Mouse (Mus musculus) lung, adult 2 months (tissue): ENCODE data around the gene Bzw1. TPM values are rescaled to one million over a fixed set of nuclear protein-coding genes. Genes with fewer than 3 reads are reported as not detected.
"Not testable (repeated sequence)": the region's sequence is repeated elsewhere in the genome, so short reads cannot be mapped to it uniquely, and the experiment has no call there.

Experiments
- DNase-seq: peaks from one replicate; pipeline ENCODE4 v3.0.0; 2022
- H3K4me1 ChIP-seq: fragments of 200-500 bp; 2 replicates; pipeline ENCODE4 v1.6.1; 2011; ENCODE audit warnings: low read length; ENCODE audit not compliant: control insufficient read depth, insufficient read depth
- H3K4me3 ChIP-seq: fragments of 200-500 bp; replicated peaks from 2 replicates; pipeline ENCODE3; 2011; ENCODE audit warnings: low read depth, mild to moderate bottlenecking, control low read depth, low read length; ENCODE audit errors: extremely low read depth
- CTCF ChIP-seq: fragments of 200-500 bp; IDR thresholded peaks from 2 replicates; pipeline ENCODE4 v1.5.1; 2011; ENCODE audit warnings: mild to moderate bottlenecking, low read length, control low read depth; ENCODE audit not compliant: insufficient read depth
- POLR2A ChIP-seq: fragments of 200-500 bp; IDR thresholded peaks from 2 replicates; pipeline ENCODE4 v1.6.1; 2011; ENCODE audit warnings: low read depth, mild to moderate bottlenecking, control low read depth, low read length, borderline replicate concordance; ENCODE audit errors: extremely low read depth
- WGBS: fragments of 180-500 bp; shearing (Covaris S2); methylation state at CpG from one replicate; pipeline ENCODE4 v1.1.7; 2018; 5-methylcytosine and 5-hydroxymethylcytosine counted together
- polyA plus RNA-seq: library from polyadenylated mRNA; depleted of rRNA; stranded (reverse); fragments of >200 nt; gene quantifications from 2 replicates; pipeline ENCODE4 v1.2.3, GENCODE M21; 2012

Bzw1 gene
- polyA plus RNA-seq, 1 experiment = 20.3 TPM

DNA sequence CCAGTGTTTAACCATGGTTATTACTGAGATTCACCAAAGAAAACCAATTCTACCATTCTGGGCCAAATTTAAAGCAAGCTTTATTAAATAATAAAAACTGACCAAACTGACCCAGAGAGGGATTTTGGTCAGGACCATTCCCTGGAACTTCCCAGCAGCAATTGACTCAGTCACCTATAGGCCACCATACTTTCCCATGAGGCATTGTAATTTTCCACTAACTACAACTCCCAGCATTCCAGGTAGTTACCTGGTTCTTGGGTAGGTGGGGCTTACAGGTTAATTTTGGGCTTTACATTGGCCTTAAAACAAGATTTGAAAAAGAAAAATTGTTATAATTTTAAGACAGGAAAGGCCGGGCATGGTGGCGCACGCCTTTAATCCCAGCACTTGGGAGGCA is 26.9 kb upstream of the Bzw1 start:
- H3K4me1 ChIP-seq = no peaks in the 10 kb centered on the region
- WGBS = 96% methylated on average over 3 of the region's 3 CpGs
- no peak overlapping the region for H3K4me3 ChIP-seq
- DNase-seq = no peak
- TF ChIP-seq POLR2A (no peak), CTCF (no peak)

DNA sequence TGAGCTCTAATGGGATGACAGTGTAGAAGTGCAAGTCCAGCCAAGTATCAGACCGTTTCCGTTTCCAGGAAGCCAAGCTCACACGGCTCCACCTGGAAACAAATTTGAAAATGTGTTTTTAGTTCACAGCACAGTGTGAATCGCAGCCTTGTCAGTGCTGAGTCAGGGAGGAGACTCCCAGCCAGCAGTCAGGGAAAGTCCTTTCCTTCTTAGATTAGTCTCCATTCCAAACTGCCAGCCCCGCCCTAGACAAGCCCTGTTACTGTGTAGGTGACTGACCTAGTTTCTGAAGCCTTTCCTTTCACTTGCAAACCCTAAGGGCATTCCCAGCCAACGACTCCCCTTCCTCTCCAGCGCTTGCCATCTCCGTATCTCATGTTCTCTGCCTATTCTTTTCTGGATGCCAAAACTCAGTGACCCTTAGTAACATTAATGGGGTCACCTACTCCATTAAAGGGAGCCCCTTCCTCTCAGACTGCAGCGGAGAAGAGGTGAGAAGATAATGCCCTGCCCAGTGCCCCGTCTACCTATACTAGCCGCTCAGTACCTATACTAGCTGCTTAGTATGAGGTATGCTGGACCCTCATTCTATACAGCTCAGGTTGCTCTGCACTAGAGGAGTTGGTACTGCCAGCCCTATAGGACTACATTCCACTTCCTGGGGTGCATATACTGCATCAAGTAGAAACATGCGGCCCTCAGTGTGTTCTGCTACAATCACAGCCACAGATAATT is 25.8 kb upstream of the Bzw1 start:
- DNase-seq = no peak
- WGBS = 75% methylated on average over 12 of the region's 12 CpGs
- H3K4me1 ChIP-seq = no peaks in the 10 kb centered on the region
- TF ChIP-seq POLR2A (no peak), CTCF (no peak)
- H3K4me3 ChIP-seq = no peak overlapping the region

DNA sequence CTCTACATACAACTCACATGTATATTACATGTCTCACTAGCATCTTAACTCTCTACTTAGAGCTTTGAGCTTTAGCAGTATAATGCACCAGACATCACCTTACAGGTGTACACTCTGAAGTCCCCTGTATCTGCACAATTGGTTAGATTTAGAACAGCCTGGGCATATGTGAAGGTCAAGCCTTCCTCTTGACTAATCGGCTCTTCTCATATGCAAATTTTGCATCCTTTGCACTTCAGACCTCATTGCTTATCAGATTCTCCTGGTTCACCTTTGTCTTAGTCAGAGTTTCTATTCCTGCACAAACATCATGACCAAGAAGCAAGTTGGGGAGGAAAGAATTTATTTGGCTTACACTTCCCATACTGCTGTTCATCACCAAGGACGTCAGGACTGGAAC is 23.0 kb upstream of the Bzw1 start:
- Histone ChIP-seq H3K4me3 (no peak overlapping the region), H3K4me1 (no peaks in the 10 kb centered on the region)
- TF ChIP-seq CTCF (no peak), POLR2A (no peak)
- no peak for DNase-seq
- WGBS = 76% methylated on average over 2 of the region's 2 CpGs

DNA sequence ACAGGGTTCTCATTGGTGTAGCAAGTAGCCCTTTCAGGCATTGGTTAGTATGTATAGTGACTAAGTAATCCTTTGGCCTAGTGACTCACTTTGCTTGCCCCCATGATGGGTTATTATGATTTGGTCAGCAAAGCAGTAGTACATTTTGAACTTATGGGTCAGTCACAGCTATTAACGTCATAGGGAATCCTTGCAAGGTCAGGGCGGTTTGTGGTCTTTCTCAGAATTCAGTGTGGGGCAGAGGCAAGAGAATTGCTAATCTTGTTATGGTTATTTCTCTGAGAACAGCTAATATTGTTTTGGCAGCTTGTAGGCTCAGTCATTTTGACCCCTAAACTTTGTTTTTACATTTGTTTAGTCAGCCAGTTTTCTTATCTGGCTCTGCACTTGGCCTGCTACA is 18.4 kb upstream of the Bzw1 start:
- WGBS = 79% methylated on average over 2 of the region's 2 CpGs
- not testable (repeated sequence) for H3K4me1 ChIP-seq, DNase-seq, H3K4me3 ChIP-seq

DNA sequence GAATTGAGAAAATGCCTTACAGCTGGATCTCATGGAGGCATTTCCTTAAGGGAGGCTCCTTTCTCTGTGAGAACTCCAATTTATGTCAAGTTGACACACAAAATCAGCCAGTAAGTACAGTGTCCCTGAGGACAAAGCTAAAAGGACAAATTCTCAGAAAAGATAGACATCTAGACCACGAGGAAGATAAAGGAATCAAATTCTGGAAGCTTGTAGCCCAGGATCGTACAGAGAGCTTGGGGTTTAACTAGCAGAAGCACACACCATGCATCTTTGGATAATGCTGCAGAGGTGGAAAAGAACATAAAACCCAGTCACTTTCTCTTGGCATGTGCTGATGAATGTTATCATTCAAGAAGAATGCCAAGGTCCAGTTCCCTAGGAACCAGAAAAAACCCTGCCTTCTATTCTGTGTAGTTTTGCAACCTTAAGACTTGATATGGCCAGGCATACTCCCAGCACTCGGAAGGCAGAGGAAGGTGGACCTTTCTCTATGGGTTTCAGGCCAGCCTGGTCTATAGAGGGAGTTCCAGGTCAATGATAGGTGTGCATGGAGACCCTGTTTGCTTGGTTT is 17.0 kb upstream of the Bzw1 start:
- no peak for TF ChIP-seq POLR2A
- TF ChIP-seq CTCF = no peak
- H3K4me1 ChIP-seq = no peaks in the 10 kb centered on the region
- DNase-seq = no peak
- no peak overlapping the region for H3K4me3 ChIP-seq
- WGBS = 76% methylated on average over 3 of the region's 3 CpGs

DNA sequence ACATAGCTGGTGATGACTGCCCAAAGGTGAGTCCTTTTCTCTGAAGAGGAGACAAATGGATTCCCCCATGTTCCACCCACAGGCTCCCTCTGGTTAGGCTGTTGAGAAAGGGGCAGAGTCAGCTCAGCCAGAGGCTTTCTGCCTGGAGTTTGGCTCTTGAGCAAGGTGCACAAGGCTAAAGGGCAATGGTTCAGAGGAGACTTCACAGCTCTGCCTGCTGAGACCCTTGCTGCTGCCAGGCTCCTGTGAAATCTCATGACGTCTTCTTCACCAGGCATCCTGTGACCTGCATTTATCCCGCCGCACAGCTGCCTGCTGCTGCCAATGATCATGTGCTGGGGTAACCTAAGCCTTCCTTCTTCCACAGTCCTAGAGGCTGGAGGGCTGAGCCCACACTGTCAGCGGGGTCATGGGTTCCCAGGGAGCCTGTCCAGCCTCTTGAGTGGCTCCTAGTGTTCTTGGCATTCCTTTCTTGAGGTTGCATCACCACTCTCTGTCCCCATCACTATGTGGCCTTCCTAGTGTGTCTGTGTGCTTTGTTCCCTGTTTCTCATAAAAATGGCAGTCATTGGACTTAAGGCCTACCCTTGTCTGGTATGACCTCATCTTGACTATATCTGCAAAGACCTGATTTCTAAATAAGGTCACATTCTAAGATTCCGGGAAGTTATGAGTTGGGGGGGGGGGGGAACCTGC is 10.0 kb upstream of the Bzw1 start:
- WGBS = 55% methylated on average over 5 of the region's 5 CpGs
- no peak for TF ChIP-seq POLR2A
- no peak for TF ChIP-seq CTCF
- H3K4me1 ChIP-seq = no peaks in the 10 kb centered on the region
- no peak for DNase-seq
- no peak overlapping the region for H3K4me3 ChIP-seq

DNA sequence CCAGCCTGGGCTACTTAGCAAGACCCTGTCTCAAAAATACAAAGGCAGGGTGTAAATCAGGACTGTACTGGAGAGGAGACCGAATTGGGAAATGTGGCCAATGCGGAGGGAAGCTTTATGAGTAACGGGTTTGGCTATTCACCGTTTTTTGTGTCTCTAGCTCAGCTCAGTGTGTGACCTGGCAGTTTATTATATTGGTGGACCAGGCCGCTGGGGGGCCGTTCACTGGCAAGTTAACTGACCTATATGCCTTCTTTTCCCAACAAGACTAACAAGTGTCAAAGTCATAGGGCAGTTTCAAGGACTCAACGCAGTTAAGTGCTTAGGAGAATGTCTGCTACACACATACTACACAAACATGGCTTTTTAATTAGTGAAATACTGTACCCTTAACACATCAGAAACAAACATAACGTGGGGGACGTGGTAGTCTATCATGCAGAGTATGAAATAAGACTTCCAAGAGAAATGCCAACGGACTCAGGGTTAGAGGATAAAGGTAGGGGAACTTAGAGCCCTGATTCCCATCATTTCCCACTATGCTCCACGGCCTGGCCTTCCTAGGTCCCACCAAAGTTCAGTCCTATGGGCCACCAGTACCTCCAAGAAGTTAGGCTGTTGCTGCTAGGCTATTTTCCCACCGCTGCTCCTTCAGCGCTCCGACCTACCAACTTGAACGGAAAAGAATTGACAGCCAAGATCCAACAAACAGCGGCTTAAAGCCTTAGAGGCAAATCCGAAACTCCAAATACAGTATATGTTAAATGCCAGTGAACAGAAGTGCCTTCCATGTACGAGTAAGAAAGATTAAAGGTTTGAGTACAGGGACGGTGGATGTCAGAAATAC is 1.1 kb upstream of the Bzw1 start:
- whole genome bisulfite sequencing = 39% methylated on average over 19 of the region's 19 CpGs
- DNase-seq = no peak
- peaks cover 4% of the 10 kb centered on the region for H3K4me1 ChIP-seq
- TF ChIP-seq CTCF = no peak
- no peak for TF ChIP-seq POLR2A
- peak overlapping the region; percentile 91 for H3K4me3 ChIP-seq

DNA sequence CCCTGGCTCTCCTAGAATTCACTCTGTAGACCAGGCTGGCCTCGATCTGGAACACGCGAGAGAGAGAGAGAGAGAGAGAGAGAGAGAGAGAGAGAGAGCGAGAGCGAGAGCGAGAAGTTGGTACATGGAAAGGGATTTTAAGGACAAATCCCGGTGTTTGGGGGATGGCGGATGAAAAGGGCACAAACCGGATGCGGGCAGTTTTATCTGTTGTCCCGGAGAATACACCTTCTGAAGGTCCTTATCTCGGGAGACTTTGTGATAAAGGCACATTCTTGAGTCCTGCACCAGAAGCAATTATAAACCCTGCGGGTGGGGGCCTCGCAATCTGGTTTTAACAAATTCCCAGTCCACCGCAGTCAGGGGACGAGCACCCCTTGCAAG is 438 bp upstream of the Bzw1 start:
- TF ChIP-seq POLR2A (no peak), CTCF (no peak)

More for the DNA sequence above, 438 bp upstream of the Bzw1 start:
- Histone ChIP-seq H3K4me1 (peaks cover 4% of the 10 kb centered on the region), H3K4me3 (peak overlapping the region; percentile 91)
- no peak for DNase-seq
- WGBS = under 1% methylated on average over 15 of the region's 16 CpGs
